Mouse (Mus musculus) C2C12 (cell line): ENCODE results near the gene R3hdm1. TPM values are rescaled to one million over a fixed set of nuclear protein-coding genes. Genes with fewer than 3 reads are reported as not detected.
"Not testable (repeated sequence)": the region's sequence is repeated elsewhere in the genome, so short reads cannot be mapped to it uniquely, and the experiment has no call there.

ENCODE experiments used
- H3K27me3 ChIP-seq: one replicate; pipeline ENCODE4 v1.6.1; 2011; ENCODE audit not compliant: control insufficient read depth, insufficient read depth, insufficient read length
- H3K36me3 ChIP-seq: one replicate; pipeline ENCODE4 v1.6.1; 2011; ENCODE audit not compliant: control insufficient read depth, insufficient read depth
- H3K4me3 ChIP-seq: one replicate; pipeline ENCODE4 v1.5.1; 2011; ENCODE audit warnings: mild to moderate bottlenecking, control low read depth; ENCODE audit not compliant: poor library complexity, insufficient read depth, severe bottlenecking
- H3K79me2 ChIP-seq: one replicate; pipeline ENCODE4 v1.6.1; 2011; ENCODE audit not compliant: control insufficient read depth, insufficient read depth
- H3K79me3 ChIP-seq: one replicate; pipeline ENCODE4 v1.6.1; 2011; ENCODE audit warnings: low read depth, control low read depth
- H3ac ChIP-seq: one replicate; pipeline ENCODE3; 2011; ENCODE audit warnings: low read depth; ENCODE audit not compliant: control insufficient read depth, insufficient read length
- CEBPB ChIP-seq: IDR thresholded peaks from one replicate; pipeline ENCODE4 v1.6.1; 2011; ENCODE audit warnings: low read depth, mild to moderate bottlenecking, control low read depth, moderate library complexity
- CTCF ChIP-seq: IDR thresholded peaks from one replicate; pipeline ENCODE4 v1.5.1; 2011; ENCODE audit not compliant: control insufficient read depth, insufficient read depth, insufficient read length
- FOSL1 ChIP-seq: IDR thresholded peaks from one replicate; pipeline ENCODE4 v1.8.0; 2011; ENCODE audit warnings: mild to moderate bottlenecking, low read length; ENCODE audit not compliant: poor library complexity, insufficient read depth, severe bottlenecking
- MAX ChIP-seq: IDR thresholded peaks from one replicate; pipeline ENCODE4 v1.6.1; 2011; ENCODE audit warnings: mild to moderate bottlenecking, control low read depth
- MYOD1 ChIP-seq: IDR thresholded peaks from one replicate; pipeline ENCODE4 v1.6.1; 2011; ENCODE audit warnings: low read depth; ENCODE audit not compliant: control insufficient read depth, insufficient read length
- MYOG ChIP-seq: IDR thresholded peaks from one replicate; pipeline ENCODE4 v1.6.1; 2011; ENCODE audit not compliant: control insufficient read depth, insufficient read length; ENCODE audit errors: extremely low read depth
- USF1 ChIP-seq: IDR thresholded peaks from one replicate; pipeline ENCODE4 v1.6.1; 2011; ENCODE audit warnings: low read depth, mild to moderate bottlenecking, control low read depth, moderate library complexity
- polyA plus RNA-seq: library from polyadenylated mRNA; unstranded; fragments of >200 nt; fragmentation: generic; extraction: Trizol; gene quantifications from one replicate; pipeline ENCODE4 v1.2.1, GENCODE M21; 2012; ENCODE audit warnings: missing spikeins

R3hdm1 gene
- polyA plus RNA-seq, 1 experiment, result 29.9 TPM

GRCm38 (mm10) chr1:128243996-128244726 lies 141.1 kb downstream of the R3hdm1 start:
- Histone ChIP-seq H3ac (peak overlapping the region; percentile 85), H3K27me3 (no peaks in the 10 kb centered on the region), H3K79me2 (peaks cover 50% of the 10 kb centered on the region), H3K79me3 (peaks cover 36% of the 10 kb centered on the region), H3K36me3 (no peaks in the 10 kb centered on the region), H3K4me3 (peak overlapping the region; percentile 74)
- TF ChIP-seq MAX (peak; percentile 28), USF1 (peak; percentile 92), CTCF (no peak), FOSL1 (no peak)

GRCm38 (mm10) chr1:128244727-128245355 lies 141.7 kb downstream of the R3hdm1 start:
- TF ChIP-seq CTCF, result no peak
- no peak for TF ChIP-seq MYOG
- no peak for TF ChIP-seq CEBPB
- no peak for TF ChIP-seq MAX
- no peak for TF ChIP-seq MYOD1
- no peak for TF ChIP-seq USF1
- no peak for TF ChIP-seq FOSL1
- Histone ChIP-seq H3K79me3 (peaks cover 42% of the 10 kb centered on the region), H3K36me3 (peaks cover 1% of the 10 kb centered on the region)

GRCm38 (mm10) chr1:128267061-128267460 lies 164.0 kb downstream of the R3hdm1 start:
- peaks cover 88% of the 10 kb centered on the region for H3K36me3 ChIP-seq
- not testable (repeated sequence) for H3K4me3 ChIP-seq, H3K27me3 ChIP-seq, H3ac ChIP-seq, H3K79me2 ChIP-seq, H3K79me3 ChIP-seq

More at GRCm38 (mm10) chr1:128244727-128245355, 141.7 kb downstream of the R3hdm1 start:
- H3K27me3 ChIP-seq, result no peaks in the 10 kb centered on the region
- peaks cover 57% of the 10 kb centered on the region for H3K79me2 ChIP-seq
- H3K4me3 ChIP-seq, result peak overlapping the region; percentile 74
- peak overlapping the region; percentile 85 for H3ac ChIP-seq

- H3K36me3 ChIP-seq, result peaks cover 89% of the 10 kb centered on the region
- H3ac ChIP-seq, result no peak overlapping the region
- TF ChIP-seq CEBPB, result no peak
- no peak for TF ChIP-seq USF1
- no peak for TF ChIP-seq MYOG
- no peak for TF ChIP-seq FOSL1
- TF ChIP-seq CTCF, result no peak
- no peak for TF ChIP-seq MYOD1
- no peak for TF ChIP-seq MAX
- no peaks in the 10 kb centered on the region for H3K27me3 ChIP-seq
- H3K79me3 ChIP-seq, result no peaks in the 10 kb centered on the region
- no peaks in the 10 kb centered on the region for H3K79me2 ChIP-seq
- H3K4me3 ChIP-seq, result no peak overlapping the region
Observed at GRCm38 (mm10) chr1:128270731-128271130, 167.6 kb downstream of the R3hdm1 start.

GRCm38 (mm10) chr1:128275908-128276307 lies 172.8 kb downstream of the R3hdm1 start:
- H3K4me3 ChIP-seq, result no peak overlapping the region
- no peaks in the 10 kb centered on the region for H3K27me3 ChIP-seq
- no peaks in the 10 kb centered on the region for H3K79me3 ChIP-seq
- no peak for TF ChIP-seq USF1
- no peak for TF ChIP-seq MYOG
- TF ChIP-seq MYOD1, result no peak
- no peak for TF ChIP-seq FOSL1
- no peak for TF ChIP-seq MAX
- no peak for TF ChIP-seq CEBPB
- no peak for TF ChIP-seq CTCF
- no peaks in the 10 kb centered on the region for H3K79me2 ChIP-seq
- H3K36me3 ChIP-seq, result peaks cover 84% of the 10 kb centered on the region
- H3ac ChIP-seq, result no peak overlapping the region

- H3K27me3 ChIP-seq, result no peaks in the 10 kb centered on the region
- no peak overlapping the region for H3K4me3 ChIP-seq
- H3K36me3 ChIP-seq, result peaks cover 66% of the 10 kb centered on the region
- TF ChIP-seq MYOD1 (no peak), MYOG (no peak), MAX (no peak), CTCF (no peak), CEBPB (no peak), USF1 (no peak), FOSL1 (no peak)
- no peaks in the 10 kb centered on the region for H3K79me3 ChIP-seq
- H3K79me2 ChIP-seq, result no peaks in the 10 kb centered on the region
- no peak overlapping the region for H3ac ChIP-seq
Observed at GRCm38 (mm10) chr1:128278563-128278962, 175.5 kb downstream of the R3hdm1 start.
